ENCODE assay signal across 8 mouse cellular contexts in genomic region chr1:90753869-90754563, GRCm38 (mm10).
DNase-seq lines count a peak whose midpoint lies in the region; ATAC-seq lines count a peak whose summit lies in the region.

No protein-coding gene starts in this region.

- H3K4me3 ChIP-seq in forebrain, embryonic 15.5 days: no peak overlapping the region
- no peak overlapping the region for H3K4me3 ChIP-seq in forebrain, embryonic 12.5 days (replicated peaks)
- H3K4me3 ChIP-seq in stomach, embryonic 16.5 days (replicated peaks; ENCODE audit: low read length): no peak overlapping the region

- 50% methylated on average over 17 of the region's 17 CpGs for WGBS in forebrain, embryonic 15.5 days
- 64% methylated on average over 17 of the region's 17 CpGs for WGBS in forebrain, embryonic 12.5 days
- 28% methylated on average over 17 of the region's 17 CpGs for WGBS in stomach, embryonic 16.5 days

- H3K27me3 ChIP-seq in forebrain, embryonic 15.5 days: no peaks in the 10 kb centered on the region
- H3K27me3 ChIP-seq in forebrain, embryonic 12.5 days: no peaks in the 10 kb centered on the region
- H3K27me3 ChIP-seq in stomach, embryonic 16.5 days (ENCODE audit: control insufficient read depth, insufficient read depth, low read length): no peaks in the 10 kb centered on the region

- H3K9ac ChIP-seq in forebrain, embryonic 15.5 days (replicated peaks): no peak overlapping the region
- no peak overlapping the region for H3K9ac ChIP-seq in forebrain, embryonic 12.5 days
- H3K9ac ChIP-seq in stomach, embryonic 16.5 days (ENCODE audit: low read length): peak overlapping the region; percentile 3; the same call in 1 of the 2 replicates

- peaks cover 10% of the 10 kb centered on the region for H3K4me1 ChIP-seq in forebrain, embryonic 15.5 days
- H3K4me1 ChIP-seq in forebrain, embryonic 12.5 days: peaks cover 5% of the 10 kb centered on the region; the same call in 1 of the 2 replicates
- H3K4me1 ChIP-seq in stomach, embryonic 16.5 days (ENCODE audit: control insufficient read depth, insufficient read depth, low read length): 0 out of 2 replicates have a peak, but pooled peaks cover 29% of the 10 kb centered on the region

- intact Hi-C loops in left cerebral cortex, postnatal 10 days (cut with DNase I): no loop called here

- H3K36me3 ChIP-seq in forebrain, embryonic 15.5 days: no peaks in the 10 kb centered on the region
- no peaks in the 10 kb centered on the region for H3K36me3 ChIP-seq in forebrain, embryonic 12.5 days (replicated peaks)
- H3K36me3 ChIP-seq in stomach, embryonic 16.5 days (ENCODE audit: control insufficient read depth, insufficient read depth, low read length): no peaks in the 10 kb centered on the region

- no peaks in the 10 kb centered on the region for H3K9me3 ChIP-seq in forebrain, embryonic 15.5 days
- no peaks in the 10 kb centered on the region for H3K9me3 ChIP-seq in forebrain, embryonic 12.5 days
- H3K9me3 ChIP-seq in stomach, embryonic 16.5 days (replicated peaks; ENCODE audit: control insufficient read depth, low read length): no peaks in the 10 kb centered on the region

- no peak overlapping the region for H3K4me2 ChIP-seq in forebrain, embryonic 15.5 days (replicated peaks)
- no peak overlapping the region for H3K4me2 ChIP-seq in forebrain, embryonic 12.5 days
- no peak overlapping the region for H3K4me2 ChIP-seq in stomach, embryonic 16.5 days (ENCODE audit: low read depth, low read length)

- peak; percentile 51 for DNase-seq in right cerebral cortex, adult 18-20 months
- no peak for DNase-seq in right cerebral cortex, postnatal 25 days
- peak; percentile 33 to 46 for DNase-seq in left cerebral cortex, postnatal 10 days (ENCODE audit: extremely low spot score in 1 of 2, low spot score in 2 of 2)
- no peak for DNase-seq in urinary bladder, postnatal 10 days (ENCODE audit: low spot score)
- DNase-seq in spleen, postnatal 10 days (ENCODE audit: low spot score in 2 of 2): no peak

- no peak for ATAC-seq in forebrain, embryonic 15.5 days (replicated peaks)
- no peak for ATAC-seq in forebrain, embryonic 12.5 days (ENCODE audit: low FRiP score)
- ATAC-seq in stomach, embryonic 16.5 days (ENCODE audit: insufficient read depth, low FRiP score): peak; percentile 71; the same call in 1 of the 2 replicates

- peak overlapping the region; percentile 25 for H3K27ac ChIP-seq in forebrain, embryonic 15.5 days (replicated peaks)
- H3K27ac ChIP-seq in forebrain, embryonic 12.5 days: no peak overlapping the region
- peak overlapping the region; percentile 82 for H3K27ac ChIP-seq in stomach, embryonic 16.5 days (ENCODE audit: low read length)

Comparison
In these comparisons a context has a peak if more than half of its experiments do, and no peak if none do; other contexts are left out.
1. DNase-seq: peak in right cerebral cortex, adult 18-20 months (single experiment) and left cerebral cortex, postnatal 10 days (2 of 2); none in right cerebral cortex, postnatal 25 days (single experiment), urinary bladder, postnatal 10 days (single experiment) and spleen, postnatal 10 days (0 of 2).